Mouse (Mus musculus): ENCODE data around the gene Rpl35. TPM values are rescaled to one million over a fixed set of nuclear protein-coding genes. Genes with fewer than 3 reads are reported as not detected.
A peak's percentile ranks its signal among the peaks of the same experiment; 100 is the strongest.

Gene Rpl35
- total and polyA plus RNA-seq, 2 experiments from 2014 or later: 56.4 to 539 TPM

DNA sequence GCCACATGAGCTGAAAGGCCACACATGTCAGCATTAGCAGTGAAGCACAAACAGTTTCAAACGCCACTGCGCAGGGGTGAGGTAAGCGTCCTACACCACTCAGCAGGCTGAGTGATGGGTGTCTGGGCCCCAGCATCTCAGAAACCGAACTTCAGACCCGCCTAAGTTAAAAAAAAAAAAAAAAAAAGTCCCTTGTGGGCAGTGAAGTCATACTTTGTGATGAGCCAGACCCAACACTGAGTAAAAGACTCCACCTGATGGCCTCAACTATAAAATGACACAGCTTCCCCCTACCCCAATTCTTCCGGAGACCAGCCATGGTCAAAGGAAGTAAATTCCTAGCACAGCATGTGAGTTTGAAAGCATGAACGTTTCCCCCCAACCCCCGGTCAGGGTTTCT is 2.3 kb downstream of the Rpl35 start:
- H3K9me3 ChIP-seq (replicated peaks; ENCODE audit: control insufficient read depth, low read length): no peaks in the 10 kb centered on the region
- peaks cover 37% of the 10 kb centered on the region for H3K36me3 ChIP-seq (replicated peaks; ENCODE audit: control insufficient read depth, insufficient read depth, low read length)
- H3K27me3 ChIP-seq (ENCODE audit: control insufficient read depth, insufficient read depth, low read length): no peaks in the 10 kb centered on the region
- peak overlapping the region; percentile 69; the same call in 1 of the 2 replicates for H3K4me2 ChIP-seq (ENCODE audit: low read depth, low read length)
- H3K4me1 ChIP-seq (ENCODE audit: control insufficient read depth, insufficient read depth): 0 out of 2 replicates have a peak, but pooled peaks cover 3% of the 10 kb centered on the region
- DNase-seq (ENCODE audit: low spot score): no peak
- peak overlapping the region; percentile 87; the same call in 1 of the 2 replicates for H3K9ac ChIP-seq (replicated peaks; ENCODE audit: low read depth, low read length)
- no peak overlapping the region for H3K27ac ChIP-seq (ENCODE audit: low read depth)
- TF ChIP-seq CTCF (IDR thresholded peaks at IDR 0.05; ENCODE audit: low read depth) (no peak), EP300 (IDR thresholded peaks at IDR 0.05; ENCODE audit: low read depth) (no peak)
- no peak overlapping the region for H3K4me3 ChIP-seq (ENCODE audit: low read depth, low read length)
- ATAC-seq (ENCODE audit: insufficient read depth, low read depth): no peak
- 45% methylated on average over 8 of the region's 8 CpGs for WGBS

DNA sequence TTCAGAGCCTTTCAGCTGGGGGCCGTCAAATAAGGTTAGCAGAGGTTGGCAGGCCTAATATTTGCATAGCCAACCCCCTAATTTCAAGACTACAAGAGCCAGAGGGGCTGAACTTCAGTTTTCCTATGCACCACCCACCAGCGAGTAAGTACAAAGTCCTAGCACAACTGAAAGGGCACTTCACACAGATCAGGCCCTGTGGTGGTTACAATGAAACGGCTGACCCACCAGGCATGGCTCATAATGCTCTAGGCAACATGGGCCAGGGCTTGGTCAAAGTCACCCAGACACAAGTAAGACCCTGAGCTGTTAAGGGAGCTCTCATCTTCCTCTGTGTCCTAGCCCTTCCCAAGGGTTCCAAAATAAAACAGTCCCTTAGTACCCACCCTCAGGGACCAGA is 3.6 kb downstream of the Rpl35 start:
- ATAC-seq (ENCODE audit: insufficient read depth, low read depth): no peak
- no peak for TF ChIP-seq EP300 (IDR thresholded peaks at IDR 0.05; ENCODE audit: low read depth)
- no peak for TF ChIP-seq CTCF (IDR thresholded peaks at IDR 0.05; ENCODE audit: low read depth)
- no peaks in the 10 kb centered on the region for H3K9me3 ChIP-seq (replicated peaks; ENCODE audit: control insufficient read depth, low read length)
- no peak for DNase-seq (ENCODE audit: low spot score)
- no peak overlapping the region for H3K27ac ChIP-seq (ENCODE audit: low read depth)
- 78% methylated on average over 3 of the region's 3 CpGs for WGBS
- no peak overlapping the region for H3K4me2 ChIP-seq (ENCODE audit: low read depth, low read length)
- H3K36me3 ChIP-seq (replicated peaks; ENCODE audit: control insufficient read depth, insufficient read depth, low read length): peaks cover 37% of the 10 kb centered on the region
- H3K4me1 ChIP-seq (ENCODE audit: control insufficient read depth, insufficient read depth): peaks cover 10% of the 10 kb centered on the region; the same call in 1 of the 2 replicates
- H3K4me3 ChIP-seq (ENCODE audit: low read depth, low read length): no peak overlapping the region
- 0 out of 2 replicates have a peak, but pooled peaks cover 3% of the 10 kb centered on the region for H3K27me3 ChIP-seq (ENCODE audit: control insufficient read depth, insufficient read depth, low read length)
- H3K9ac ChIP-seq (replicated peaks; ENCODE audit: low read depth, low read length): no peak overlapping the region

DNA sequence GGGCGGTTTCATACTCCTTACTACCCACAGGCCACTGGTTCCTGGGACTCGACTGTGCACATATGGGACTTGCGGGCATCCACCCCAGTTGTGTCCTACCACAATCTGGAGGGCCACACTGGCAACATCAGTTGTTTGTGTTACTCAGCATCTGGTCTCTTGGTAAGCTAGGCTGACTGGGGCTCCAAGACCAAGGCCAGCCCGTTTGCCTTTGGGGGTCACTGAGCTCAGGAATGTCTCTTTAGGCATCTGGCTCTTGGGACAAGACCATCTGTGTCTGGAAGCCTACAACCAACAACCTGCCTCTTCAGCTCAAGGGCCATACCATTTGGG is 4.9 kb downstream of the Rpl35 start:
- peaks cover 37% of the 10 kb centered on the region for H3K36me3 ChIP-seq (replicated peaks; ENCODE audit: control insufficient read depth, insufficient read depth, low read length)
- no peak for TF ChIP-seq EP300 (IDR thresholded peaks at IDR 0.05; ENCODE audit: low read depth)
- 0 out of 2 replicates have a peak, but pooled peaks cover 3% of the 10 kb centered on the region for H3K27me3 ChIP-seq (ENCODE audit: control insufficient read depth, insufficient read depth, low read length)
- peaks cover 7% of the 10 kb centered on the region; the same call in 1 of the 2 replicates for H3K4me1 ChIP-seq (ENCODE audit: control insufficient read depth, insufficient read depth)
- WGBS: 73% methylated on average over 4 of the region's 4 CpGs
- H3K9me3 ChIP-seq (replicated peaks; ENCODE audit: control insufficient read depth, low read length): no peaks in the 10 kb centered on the region
- DNase-seq (ENCODE audit: low spot score) (no peak), ATAC-seq (ENCODE audit: insufficient read depth, low read depth) (no peak)
- no peak overlapping the region for H3K4me3 ChIP-seq (ENCODE audit: low read depth, low read length)
- H3K9ac ChIP-seq (replicated peaks; ENCODE audit: low read depth, low read length): no peak overlapping the region
- no peak overlapping the region for H3K27ac ChIP-seq (ENCODE audit: low read depth)
- H3K4me2 ChIP-seq (ENCODE audit: low read depth, low read length): no peak overlapping the region

DNA sequence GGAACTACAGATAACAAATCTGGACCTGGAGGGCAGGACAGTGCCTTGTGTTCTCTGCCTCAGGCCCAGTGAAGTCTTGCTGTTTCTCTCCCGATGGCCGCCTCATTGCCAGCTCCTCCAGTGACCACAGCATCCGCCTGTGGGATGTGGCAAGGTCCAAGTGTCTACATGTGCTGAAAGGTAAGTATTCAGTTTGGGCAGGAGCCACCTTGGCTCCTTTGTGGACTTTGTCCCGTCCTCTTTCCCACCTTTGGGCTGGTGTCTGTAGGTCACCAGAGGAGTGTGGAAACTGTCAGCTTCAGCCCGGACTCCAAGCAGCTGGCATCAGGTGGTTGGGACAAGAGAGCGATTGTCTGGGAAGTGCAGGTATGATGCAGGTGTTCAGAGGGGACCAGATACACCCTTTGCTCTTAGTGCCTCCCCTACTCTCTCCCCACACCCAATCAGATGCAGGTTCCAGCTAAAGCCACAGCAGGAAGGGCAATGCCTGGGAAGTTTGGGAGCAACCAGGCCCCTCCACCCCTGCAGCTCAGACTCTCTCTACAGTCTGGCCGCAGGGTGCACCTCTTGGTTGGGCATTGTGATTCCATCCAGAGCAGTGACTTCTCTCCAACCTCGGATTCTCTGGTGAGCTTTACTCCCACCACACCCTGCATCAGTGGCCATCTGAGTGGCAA is 5.4 kb downstream of the Rpl35 start:
- Histone ChIP-seq H3K4me1 (ENCODE audit: control insufficient read depth, insufficient read depth) (peaks cover 7% of the 10 kb centered on the region; the same call in 1 of the 2 replicates), H3K9me3 (replicated peaks; ENCODE audit: control insufficient read depth, low read length) (no peaks in the 10 kb centered on the region), H3K9ac (replicated peaks; ENCODE audit: low read depth, low read length) (no peak overlapping the region), H3K36me3 (replicated peaks; ENCODE audit: control insufficient read depth, insufficient read depth, low read length) (peaks cover 37% of the 10 kb centered on the region), H3K4me3 (ENCODE audit: low read depth, low read length) (no peak overlapping the region), H3K27me3 (ENCODE audit: control insufficient read depth, insufficient read depth, low read length) (0 out of 2 replicates have a peak, but pooled peaks cover 3% of the 10 kb centered on the region), H3K27ac (ENCODE audit: low read depth) (no peak overlapping the region), H3K4me2 (ENCODE audit: low read depth, low read length) (no peak overlapping the region)
- ATAC-seq (ENCODE audit: insufficient read depth, low read depth) (no peak), DNase-seq (ENCODE audit: low spot score) (no peak)
- TF ChIP-seq CTCF (IDR thresholded peaks at IDR 0.05; ENCODE audit: low read depth) (no peak), EP300 (IDR thresholded peaks at IDR 0.05; ENCODE audit: low read depth) (no peak)
- 61% methylated on average over 8 of the region's 8 CpGs for WGBS

DNA sequence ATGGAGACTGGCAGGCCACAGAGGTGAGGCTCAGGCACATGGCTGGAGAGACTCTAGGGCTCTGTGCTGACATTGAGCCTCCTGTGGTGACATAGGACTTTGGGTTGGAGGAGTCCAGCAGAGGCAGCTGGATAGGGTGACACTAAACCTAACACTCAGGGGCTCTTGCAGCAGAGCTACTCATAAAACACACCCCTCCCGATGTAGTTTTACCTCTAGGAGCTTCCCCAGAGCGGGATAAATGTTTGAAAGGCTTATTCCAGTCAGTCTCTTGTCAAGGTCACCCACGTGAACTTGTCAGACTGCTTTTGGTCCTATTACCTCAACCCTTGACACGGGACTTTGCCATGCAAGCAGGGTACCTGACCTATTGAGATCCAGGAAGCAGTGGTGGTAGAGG is 6.0 kb downstream of the Rpl35 start:
- ATAC-seq (ENCODE audit: insufficient read depth, low read depth) (no peak), DNase-seq (ENCODE audit: low spot score) (no peak)
- Histone ChIP-seq H3K36me3 (replicated peaks; ENCODE audit: control insufficient read depth, insufficient read depth, low read length) (peaks cover 37% of the 10 kb centered on the region), H3K27me3 (ENCODE audit: control insufficient read depth, insufficient read depth, low read length) (0 out of 2 replicates have a peak, but pooled peaks cover 3% of the 10 kb centered on the region), H3K4me2 (ENCODE audit: low read depth, low read length) (no peak overlapping the region), H3K4me1 (ENCODE audit: control insufficient read depth, insufficient read depth) (peaks cover 7% of the 10 kb centered on the region; the same call in 1 of the 2 replicates), H3K9me3 (replicated peaks; ENCODE audit: control insufficient read depth, low read length) (no peaks in the 10 kb centered on the region), H3K9ac (replicated peaks; ENCODE audit: low read depth, low read length) (no peak overlapping the region), H3K27ac (ENCODE audit: low read depth) (no peak overlapping the region), H3K4me3 (ENCODE audit: low read depth, low read length) (no peak overlapping the region)
- 37% methylated on average over 4 of the region's 4 CpGs for WGBS
- TF ChIP-seq CTCF (IDR thresholded peaks at IDR 0.05; ENCODE audit: low read depth) (no peak), EP300 (IDR thresholded peaks at IDR 0.05; ENCODE audit: low read depth) (no peak)

Data from heart, postnatal 0 days (tissue).